Mouse (Mus musculus): ENCODE measurements around the gene Cep68.

Gene Cep68

GRCm38 (mm10) chr11:20202299-20203011 lies 46.8 kb downstream of the Cep68 start:
- no peak for DNase-seq (ENCODE audit: low spot score)

DNA sequence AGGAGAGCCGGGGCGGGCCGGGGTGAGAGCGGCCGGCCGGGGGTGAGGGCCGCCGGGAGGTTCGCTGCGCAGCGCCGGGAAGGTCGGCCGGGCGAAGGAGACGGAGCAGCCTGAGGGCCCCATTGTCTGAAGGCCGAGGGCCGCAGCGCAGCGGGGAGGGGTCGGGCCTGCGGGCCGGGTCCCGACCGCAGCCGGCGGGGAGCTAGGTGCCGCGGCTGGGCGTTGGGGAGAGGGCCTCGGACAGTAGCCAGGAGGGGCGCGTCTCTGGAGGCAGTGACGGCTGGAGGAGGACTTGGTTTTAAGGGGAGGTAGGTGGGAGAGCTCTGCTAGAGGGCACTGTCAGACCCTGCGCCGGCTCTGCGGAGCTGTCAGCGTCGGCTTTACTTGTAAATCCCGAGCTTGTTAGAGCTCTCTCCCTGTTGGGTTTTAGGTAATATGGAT lies 47.5 kb downstream of the Cep68 start:
- no peak for DNase-seq (ENCODE audit: low spot score)

GRCm38 (mm10) chr11:20200713-20201575 lies 48.3 kb downstream of the Cep68 start, which contains the start of gene Rab1a:
Gene Rab1a (plus strand): TSS chr11:20201432.
- peak; percentile 99 for DNase-seq (ENCODE audit: low spot score)

GRCm38 (mm10) chr11:20193100-20193736 lies 56.0 kb downstream of the Cep68 start:
- no peak for DNase-seq (ENCODE audit: low spot score)

GRCm38 (mm10) chr11:20187271-20187670 lies 62.0 kb downstream of the Cep68 start:
- no peak for DNase-seq (ENCODE audit: low spot score)
